Mouse (Mus musculus) forebrain, embryonic 16.5 days (tissue): ENCODE measurements around the gene Gjc2. TPM values are rescaled to one million over a fixed set of nuclear protein-coding genes. Genes with fewer than 3 reads are reported as not detected.
A peak's percentile ranks its signal among the peaks of the same experiment; 100 is the strongest.

Source experiments
- ATAC-seq: fragments of 200-750 bp; cut with Nextera tagmentation; 2 replicates; pipeline ENCODE4 v1.8.0; 2017; ENCODE audit warnings: mild to moderate bottlenecking, moderate library complexity
- H3K27ac ChIP-seq: fragments of 300-500 bp; sonication (generic); 2 replicates; pipeline ENCODE4 v1.5.1; 2014; ENCODE audit warnings: low read length, control low read depth
- H3K27me3 ChIP-seq: fragments of 300-500 bp; sonication (generic); replicated peaks from 2 replicates; pipeline ENCODE4 v1.6.1; 2014; ENCODE audit warnings: low read length; ENCODE audit not compliant: control insufficient read depth, insufficient read depth
- H3K36me3 ChIP-seq: fragments of 300-500 bp; sonication (generic); 2 replicates; pipeline ENCODE4 v1.6.1; 2014; ENCODE audit not compliant: control insufficient read depth, insufficient read depth
- H3K4me1 ChIP-seq: fragments of 300-500 bp; sonication (generic); replicated peaks from 2 replicates; pipeline ENCODE4 v1.6.1; 2014; ENCODE audit warnings: low read length; ENCODE audit not compliant: control insufficient read depth, insufficient read depth
- H3K4me2 ChIP-seq: fragments of 300-500 bp; sonication (generic); 2 replicates; pipeline ENCODE4 v1.6.1; 2014; ENCODE audit warnings: mild to moderate bottlenecking, low read length, control low read depth
- H3K4me3 ChIP-seq: fragments of 300-500 bp; sonication (generic); replicated peaks from 2 replicates; pipeline ENCODE4 v1.5.1; 2014; ENCODE audit warnings: mild to moderate bottlenecking, low read length, control low read depth
- H3K9ac ChIP-seq: fragments of 300-500 bp; sonication (generic); replicated peaks from 2 replicates; pipeline ENCODE4 v1.6.1; 2014; ENCODE audit warnings: low read depth, low read length, control low read depth
- H3K9me3 ChIP-seq: fragments of 300-500 bp; sonication (generic); 2 replicates; pipeline ENCODE4 v1.6.1; 2016; ENCODE audit warnings: low read length; ENCODE audit not compliant: control insufficient read depth
- WGBS: fragments of 180-500 bp; shearing (Covaris S2); extraction: QIAGEN DNeasy Blood & Tissue Kit; methylation state at CpG from one replicate; pipeline ENCODE4 v1.1.7; 2014; 5-methylcytosine and 5-hydroxymethylcytosine counted together
- polyA plus RNA-seq: library from polyadenylated mRNA; unstranded; fragments of >200 nt; fragmentation: Nextera tagmentation; extraction: Ambion mirVana; gene quantifications from 2 replicates; pipeline ENCODE4 v1.2.1, GENCODE M21; 2015

The Gjc2 gene
- polyA plus RNA-seq, 1 experiment from 2014 or later, result 0.30 TPM

DNA sequence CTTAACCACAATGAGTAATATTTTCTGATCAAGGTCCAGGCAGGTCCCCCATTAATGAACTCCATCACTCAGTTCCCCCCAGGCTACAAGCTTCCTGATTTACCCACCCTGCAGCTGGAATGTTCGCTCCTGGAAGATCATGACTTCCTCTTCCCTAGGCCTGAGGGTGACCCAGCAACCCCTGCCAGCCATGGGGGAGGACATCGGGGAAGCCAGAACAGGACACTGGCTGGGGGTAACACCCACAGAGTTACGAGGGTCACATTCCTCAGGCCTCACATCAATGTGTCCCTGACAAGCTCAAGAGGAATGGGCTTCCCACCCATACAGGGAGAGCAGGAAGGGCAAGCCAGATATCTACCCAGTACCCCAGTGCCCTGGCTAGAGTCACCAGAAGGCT is 13.2 kb downstream of the Gjc2 start:
- no peaks in the 10 kb centered on the region for H3K4me1 ChIP-seq
- H3K4me3 ChIP-seq, result no peak overlapping the region
- H3K9ac ChIP-seq, result no peak overlapping the region
- no peak overlapping the region for H3K27ac ChIP-seq
- no peaks in the 10 kb centered on the region for H3K36me3 ChIP-seq
- no peak overlapping the region for H3K4me2 ChIP-seq
- ATAC-seq, result no peak
- peaks cover 16% of the 10 kb centered on the region; the same call in 1 of the 2 replicates for H3K27me3 ChIP-seq
- no peaks in the 10 kb centered on the region for H3K9me3 ChIP-seq
- 75% methylated on average over 3 of the region's 3 CpGs for WGBS

DNA sequence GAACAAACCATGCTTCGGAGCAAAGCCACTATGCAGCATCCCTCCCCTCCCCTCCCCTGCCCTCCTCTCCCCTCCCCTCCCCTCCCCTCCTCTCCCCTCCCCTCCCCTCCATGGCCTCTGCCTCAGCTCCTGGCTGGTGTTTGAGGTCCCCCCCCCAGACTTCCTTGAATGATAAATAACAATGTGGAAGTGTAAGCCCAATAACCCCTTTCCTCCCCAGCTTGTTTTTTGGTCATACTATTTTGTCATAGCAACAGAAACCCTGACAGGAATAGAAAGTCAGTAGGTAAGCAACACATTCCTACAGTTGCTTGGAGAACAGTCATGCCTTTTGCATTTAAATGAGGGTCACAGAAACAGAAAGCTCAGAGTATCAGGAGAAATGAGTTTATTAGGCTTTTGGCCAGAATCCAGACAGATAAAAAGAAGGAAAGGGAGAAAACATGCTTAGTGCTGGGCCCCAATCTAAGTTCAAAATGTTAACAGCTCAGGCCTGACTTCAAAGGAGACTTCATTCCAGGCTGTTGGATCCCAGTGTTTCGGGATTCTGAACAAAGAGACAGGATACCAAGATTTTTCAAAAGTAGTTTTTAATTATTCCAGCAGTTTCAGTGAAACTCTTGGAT is 17.3 kb downstream of the Gjc2 start:
- Histone ChIP-seq H3K4me2 (no peak overlapping the region), H3K27ac (no peak overlapping the region), H3K9me3 (no peaks in the 10 kb centered on the region), H3K36me3 (no peaks in the 10 kb centered on the region), H3K4me1 (peaks cover 17% of the 10 kb centered on the region), H3K4me3 (no peak overlapping the region), H3K9ac (no peak overlapping the region), H3K27me3 (no peaks in the 10 kb centered on the region)
- ATAC-seq, result no peak
- 33% methylated on average over 2 of the region's 2 CpGs for WGBS

DNA sequence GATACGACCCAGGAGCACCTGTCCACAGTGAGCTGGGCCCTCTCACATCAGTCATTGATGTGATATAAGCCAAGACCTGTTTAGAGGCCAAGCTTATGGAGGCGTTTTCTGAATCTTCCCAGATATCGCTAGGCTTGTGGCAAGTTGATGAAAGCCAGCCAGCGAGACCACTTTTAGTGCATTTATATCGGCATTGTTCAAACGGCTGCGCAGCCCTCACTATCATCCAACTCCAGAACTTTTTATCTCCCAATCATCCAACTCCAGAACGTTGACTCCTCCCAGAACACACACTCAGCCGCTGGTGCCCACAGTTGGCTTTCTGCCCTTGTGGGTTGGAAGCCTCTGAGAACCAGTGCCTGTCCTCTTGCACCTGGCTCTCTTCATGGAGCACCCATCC is 18.6 kb downstream of the Gjc2 start:
- no peaks in the 10 kb centered on the region for H3K36me3 ChIP-seq
- 88% methylated on average over 9 of the region's 9 CpGs for WGBS
- no peaks in the 10 kb centered on the region for H3K9me3 ChIP-seq
- peaks cover 17% of the 10 kb centered on the region for H3K4me1 ChIP-seq
- H3K4me3 ChIP-seq, result no peak overlapping the region
- H3K27me3 ChIP-seq, result no peaks in the 10 kb centered on the region
- H3K27ac ChIP-seq, result no peak overlapping the region
- no peak for ATAC-seq
- H3K4me2 ChIP-seq, result no peak overlapping the region
- H3K9ac ChIP-seq, result no peak overlapping the region

DNA sequence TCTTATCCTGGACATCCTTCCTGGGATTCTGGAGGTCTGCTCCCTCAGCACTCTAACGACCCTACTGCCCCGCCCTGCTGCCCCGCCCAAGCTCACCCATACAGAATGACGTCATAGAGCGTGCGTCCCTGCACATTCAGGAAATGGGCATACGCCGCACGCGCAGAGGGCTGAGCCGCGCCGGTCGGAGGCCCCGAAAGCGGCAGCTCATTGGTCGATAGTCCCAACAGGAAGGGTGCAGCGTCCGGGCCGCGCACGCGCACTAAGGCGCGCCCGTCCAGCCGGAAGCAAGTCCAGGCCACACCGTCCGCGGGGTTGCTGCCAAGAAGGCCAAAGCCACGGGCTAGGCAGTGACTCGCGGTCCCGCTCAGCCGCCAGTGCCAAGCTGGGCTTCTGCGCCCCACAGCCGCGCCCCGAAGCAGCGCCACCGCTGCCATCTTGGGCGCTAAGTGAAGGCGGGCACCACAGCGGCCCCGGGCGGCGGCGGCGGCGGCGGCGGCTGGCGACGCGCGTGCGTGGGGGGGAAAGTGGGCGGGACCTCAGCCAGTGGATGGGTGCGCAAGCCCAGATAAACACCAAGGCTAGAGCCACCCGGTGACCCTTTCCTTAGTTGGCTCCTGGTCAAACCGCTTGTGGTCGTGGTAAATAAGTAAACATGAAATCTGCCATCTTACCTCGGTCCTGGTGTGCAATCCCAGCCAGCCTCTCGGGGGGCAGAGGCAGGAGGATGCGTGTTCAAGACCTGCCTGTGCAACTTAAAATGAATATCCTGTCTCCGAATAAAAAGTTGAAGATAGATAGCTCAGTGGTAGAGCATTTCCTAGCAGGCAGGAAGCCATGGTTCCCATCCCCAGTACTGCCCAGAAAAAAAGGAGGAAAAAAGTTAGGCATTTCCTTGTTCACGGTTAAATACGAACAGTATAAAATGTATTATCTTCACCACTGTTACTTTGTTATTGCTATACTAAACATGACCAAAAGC is 19.5 kb downstream of the Gjc2 start, which contains the start of gene Iba57:
Gene Iba57, minus strand, starts transcription at position 485 of the 982 bp plus-strand sequence.
- peak within 1 kb of the TSS; percentile 100 for H3K27ac ChIP-seq
- H3K36me3 ChIP-seq, result no peaks in the 10 kb centered on the region
- H3K4me2 ChIP-seq, result peak within 1 kb of the TSS; percentile 78
- WGBS, result 3% methylated on average over 60 of the region's 68 CpGs
- peak within 1 kb of the TSS; percentile 92 for H3K9ac ChIP-seq
- no peaks in the 10 kb centered on the region for H3K27me3 ChIP-seq
- H3K4me1 ChIP-seq, result peaks cover 17% of the 10 kb centered on the region
- peak; percentile 99 for ATAC-seq
- no peaks in the 10 kb centered on the region for H3K9me3 ChIP-seq
- peak within 1 kb of the TSS; percentile 80 for H3K4me3 ChIP-seq

DNA sequence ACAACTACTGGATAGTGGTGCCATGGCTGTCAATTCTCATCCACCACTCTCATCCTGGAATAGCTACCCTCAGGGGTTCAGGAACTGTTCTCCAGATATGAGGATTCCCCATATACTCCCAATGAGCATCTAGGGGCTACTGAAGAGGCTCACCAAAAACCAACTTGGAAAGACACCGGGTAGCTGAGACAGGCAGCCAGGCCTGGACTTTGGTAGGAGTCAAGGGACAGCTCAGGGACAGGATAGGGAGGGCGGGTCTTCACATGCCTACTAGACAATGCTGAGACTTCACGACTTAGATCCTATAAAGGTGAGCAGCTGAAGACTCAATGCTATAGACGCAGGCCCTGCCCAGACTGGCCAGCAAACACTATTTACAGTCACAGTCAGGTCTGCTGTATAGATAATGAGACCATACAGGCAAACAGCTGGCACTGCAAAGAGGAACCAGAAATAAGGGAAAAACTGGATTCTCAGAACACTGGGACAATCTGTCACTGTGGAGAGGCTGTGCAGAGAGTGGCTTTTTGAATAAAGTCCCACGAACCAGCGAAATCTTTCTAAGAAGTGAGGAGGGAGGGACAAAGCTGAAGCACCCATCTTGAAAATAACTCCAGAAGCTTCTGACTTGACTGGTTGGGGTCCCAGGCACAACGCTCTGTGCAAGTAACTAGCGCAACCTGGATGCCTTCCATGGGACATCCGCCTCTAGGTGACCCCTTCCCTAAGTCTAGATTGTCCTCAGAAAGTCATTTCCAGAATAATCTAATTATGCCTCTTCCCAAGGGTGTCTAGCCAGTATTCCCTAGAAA is 20.4 kb downstream of the Gjc2 start:
- H3K9ac ChIP-seq, result peak overlapping the region; percentile 53
- peak overlapping the region; percentile 76 for H3K27ac ChIP-seq
- peak overlapping the region; percentile 80 for H3K4me3 ChIP-seq
- no peaks in the 10 kb centered on the region for H3K9me3 ChIP-seq
- H3K4me1 ChIP-seq, result peaks cover 17% of the 10 kb centered on the region
- H3K27me3 ChIP-seq, result no peaks in the 10 kb centered on the region
- ATAC-seq, result no peak; the same call in 1 of the 2 replicates
- 54% methylated on average over 9 of the region's 9 CpGs for WGBS
- peak overlapping the region; percentile 78 for H3K4me2 ChIP-seq
- H3K36me3 ChIP-seq, result 0 out of 2 replicates have a peak, but pooled peaks cover 3% of the 10 kb centered on the region

DNA sequence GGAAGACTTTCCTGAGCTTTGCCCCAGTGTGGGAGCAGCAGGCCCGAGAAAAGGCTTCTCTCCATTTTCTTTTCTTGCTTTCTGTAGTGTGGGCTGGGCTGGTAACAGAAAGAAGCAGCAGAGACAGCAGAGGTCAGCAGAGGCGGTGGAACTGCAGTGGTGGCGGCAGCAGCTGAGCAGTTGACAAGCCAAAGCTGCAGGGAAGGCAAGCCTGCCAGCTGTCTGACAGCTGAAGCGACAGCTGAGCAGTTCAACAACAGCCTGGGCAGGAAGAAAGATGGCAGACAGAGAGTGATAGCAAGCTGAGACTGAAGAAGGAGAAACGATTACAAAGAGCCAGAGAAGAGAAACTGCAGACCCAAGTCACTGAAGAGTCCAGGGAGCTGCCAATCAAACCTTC is 21.6 kb downstream of the Gjc2 start:
- Histone ChIP-seq H3K27ac (no peak overlapping the region), H3K4me1 (peaks cover 17% of the 10 kb centered on the region), H3K9me3 (no peaks in the 10 kb centered on the region), H3K27me3 (no peaks in the 10 kb centered on the region), H3K4me3 (no peak overlapping the region), H3K36me3 (0 out of 2 replicates have a peak, but pooled peaks cover 3% of the 10 kb centered on the region), H3K4me2 (no peak overlapping the region), H3K9ac (no peak overlapping the region)
- ATAC-seq, result no peak
- WGBS, result 73% methylated on average over 5 of the region's 5 CpGs

DNA sequence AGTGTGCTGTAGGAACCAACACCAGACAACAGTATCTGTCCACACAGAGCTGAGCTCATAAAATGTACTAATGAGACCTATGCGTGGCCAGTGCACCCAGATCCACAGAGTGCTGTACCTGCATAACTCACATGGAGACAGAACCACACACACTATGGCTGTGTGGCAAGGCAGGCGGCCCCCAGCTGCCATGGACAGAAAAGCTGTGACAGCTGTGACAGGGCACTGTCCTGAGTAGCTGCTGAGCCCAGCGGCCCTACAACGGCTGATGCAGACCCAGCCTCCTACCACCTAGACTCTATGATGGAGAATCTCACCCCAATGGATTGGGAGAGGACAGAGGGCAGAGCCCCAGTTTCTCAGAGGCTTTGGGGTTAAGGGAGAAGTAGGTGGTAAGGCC is 23.5 kb downstream of the Gjc2 start:
- 88% methylated on average over 4 of the region's 4 CpGs for WGBS
- Histone ChIP-seq H3K36me3 (0 out of 2 replicates have a peak, but pooled peaks cover 3% of the 10 kb centered on the region), H3K27me3 (no peaks in the 10 kb centered on the region), H3K4me3 (no peak overlapping the region), H3K27ac (no peak overlapping the region), H3K4me2 (no peak overlapping the region), H3K9me3 (no peaks in the 10 kb centered on the region), H3K9ac (no peak overlapping the region), H3K4me1 (peaks cover 17% of the 10 kb centered on the region)
- ATAC-seq, result no peak

DNA sequence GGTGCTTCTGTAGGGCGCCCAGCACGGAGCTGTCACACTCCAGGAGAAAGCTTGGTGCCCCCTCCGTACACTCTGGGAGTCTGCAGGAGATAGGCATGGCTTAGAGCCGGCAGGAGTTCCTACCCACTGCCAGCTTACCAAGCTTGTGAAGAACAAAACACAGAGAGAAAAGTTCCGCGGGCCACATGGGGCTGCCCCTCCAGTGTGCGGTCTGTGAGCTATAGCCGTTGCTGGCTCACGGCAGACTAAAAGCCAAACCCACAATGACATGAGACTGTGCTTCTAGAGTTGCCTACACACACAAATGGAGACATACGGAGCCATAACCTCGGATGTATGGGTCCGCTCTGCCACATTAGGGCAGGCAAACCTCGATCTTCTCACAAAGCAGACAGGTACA is 23.9 kb downstream of the Gjc2 start:
- Histone ChIP-seq H3K27me3 (no peaks in the 10 kb centered on the region), H3K9ac (no peak overlapping the region), H3K4me2 (no peak overlapping the region), H3K4me1 (peaks cover 15% of the 10 kb centered on the region), H3K36me3 (0 out of 2 replicates have a peak, but pooled peaks cover 3% of the 10 kb centered on the region), H3K9me3 (no peaks in the 10 kb centered on the region), H3K4me3 (no peak overlapping the region), H3K27ac (no peak overlapping the region)
- no peak for ATAC-seq
- 92% methylated on average over 13 of the region's 13 CpGs for WGBS
